Mouse (Mus musculus): ENCODE measurements around the gene Grik2. TPM values are rescaled to one million over a fixed set of nuclear protein-coding genes. Genes with fewer than 3 reads are reported as not detected.
"Not testable (repeated sequence)": the region's sequence is repeated elsewhere in the genome, so short reads cannot be mapped to it uniquely, and the experiment has no call there.

Gene Grik2
- total RNA-seq, 2 experiments from 2014 or later = 94.1 to 97.6 TPM

DNA sequence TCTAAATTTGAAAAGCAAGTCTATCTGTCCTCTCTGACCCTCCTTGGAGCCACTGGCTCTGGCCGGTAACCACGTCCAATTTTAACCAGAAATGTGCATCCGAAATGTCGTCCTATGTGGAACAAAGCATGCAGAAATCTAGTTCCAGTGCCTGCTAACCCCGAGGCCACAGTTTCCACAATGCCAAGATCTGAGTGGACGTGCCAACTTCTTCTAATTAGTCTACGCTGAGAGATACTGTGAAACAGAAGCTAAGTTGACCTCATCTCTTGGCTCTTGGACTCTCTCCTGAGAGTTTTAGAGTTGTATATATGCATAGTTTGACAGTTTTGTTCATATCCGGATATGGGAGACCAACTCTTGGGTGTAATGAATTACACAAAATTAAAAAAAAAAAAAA, 84.1 kb downstream of the Grik2 start:
- no peak for DNase-seq (ENCODE audit: low spot score in 2 of 2)

DNA sequence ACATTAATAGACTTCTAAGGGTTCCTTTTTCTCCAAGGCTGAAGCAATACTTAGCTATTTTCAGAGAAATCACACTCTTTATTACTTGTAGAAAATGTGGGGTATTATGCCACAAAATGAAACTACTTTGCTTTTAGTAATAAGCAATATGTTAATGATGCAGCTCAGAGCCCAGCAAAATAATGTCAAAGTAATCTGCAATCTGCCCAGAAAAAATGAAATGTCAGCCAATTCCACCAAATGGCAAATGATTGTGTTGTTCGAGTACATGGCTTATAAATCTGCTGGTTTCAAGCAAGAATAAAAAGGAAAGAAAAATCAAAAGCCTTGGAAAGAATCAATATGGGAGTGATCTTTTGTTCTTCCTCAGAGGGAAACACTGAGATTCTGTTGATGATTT, 136.2 kb downstream of the Grik2 start:
- DNase-seq (ENCODE audit: low spot score in 2 of 2) = peak in 1 of 2 experiments; percentile 91

DNA sequence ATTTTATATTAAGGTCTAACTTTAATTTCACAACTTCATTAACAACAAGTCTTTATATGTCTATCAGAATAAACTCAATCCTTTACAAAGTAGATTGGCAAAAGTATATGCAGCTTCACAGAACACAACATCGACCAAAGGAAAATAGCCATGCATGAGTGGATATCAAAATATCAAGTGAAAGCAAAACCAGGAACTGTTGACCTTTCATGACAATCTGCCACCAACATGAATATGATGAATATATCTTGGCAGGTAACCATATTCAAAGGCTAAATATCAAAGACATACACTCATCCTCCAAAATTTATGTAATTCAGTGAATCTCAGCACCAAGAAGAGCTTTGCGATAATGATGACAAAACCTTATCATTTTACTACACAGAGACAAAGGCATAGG, 141.4 kb downstream of the Grik2 start:
- DNase-seq (ENCODE audit: low spot score in 2 of 2) = no peak

DNA sequence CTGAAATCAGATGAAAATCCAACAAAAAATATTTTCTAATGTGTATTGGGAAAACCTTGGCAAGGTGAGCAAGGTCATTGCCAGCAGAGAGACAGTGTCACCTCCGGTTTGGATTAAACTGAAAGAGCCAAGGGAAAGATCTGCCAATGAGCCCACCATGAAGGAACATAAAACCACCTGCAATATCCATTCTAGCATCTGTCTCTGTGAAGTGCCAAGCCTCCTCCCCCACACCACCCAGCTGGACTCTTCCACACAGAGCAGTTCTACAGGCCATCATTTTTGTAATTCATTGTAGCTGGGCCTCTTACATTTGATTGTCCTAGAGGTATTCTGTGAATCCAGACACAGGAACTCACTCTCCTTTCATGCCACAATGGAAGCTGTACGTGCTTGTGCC, 148.7 kb downstream of the Grik2 start:
- DNase-seq (ENCODE audit: low spot score in 2 of 2) = peak in 1 of 2 experiments; percentile 61

DNA sequence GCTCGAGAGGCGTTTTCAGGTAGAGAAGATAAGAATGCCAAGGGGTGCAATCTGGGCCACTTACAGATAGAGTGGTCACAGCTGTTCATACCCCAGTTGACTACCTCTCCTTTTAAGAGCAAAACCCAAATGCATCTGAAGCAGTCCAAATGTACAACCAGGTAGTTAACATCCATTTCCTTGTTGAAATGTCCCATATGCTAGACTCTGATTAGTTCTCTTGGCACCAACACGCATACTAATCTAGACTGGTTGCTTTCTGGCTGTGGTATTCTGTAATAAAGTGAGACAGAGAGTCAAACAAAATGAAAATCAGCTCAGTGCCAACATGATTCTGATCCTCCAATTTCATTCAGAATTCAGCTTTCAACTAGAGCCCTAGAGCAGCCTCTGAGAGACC, 164.6 kb downstream of the Grik2 start:
- DNase-seq (ENCODE audit: low spot score in 2 of 2) = no peak

DNA sequence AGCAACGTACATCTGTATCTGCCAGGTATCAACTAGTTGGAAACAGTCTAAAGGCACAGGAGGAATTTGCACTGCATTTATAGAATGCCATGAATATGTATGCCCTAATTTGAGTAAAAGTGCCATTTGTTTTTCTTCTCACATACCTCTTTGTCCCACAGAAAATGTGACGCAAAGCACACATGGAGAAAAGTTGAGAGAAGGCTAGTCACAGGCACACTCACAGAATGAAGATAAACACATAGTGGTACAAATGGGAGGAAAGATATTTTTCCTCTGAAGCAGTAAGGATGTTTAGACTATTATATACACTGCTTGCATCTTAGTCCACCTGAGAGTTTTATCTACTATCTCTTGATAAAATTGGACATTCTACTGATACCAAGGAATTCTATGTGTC, 190.9 kb downstream of the Grik2 start:
- DNase-seq (ENCODE audit: low spot score in 2 of 2) = no peak

DNA sequence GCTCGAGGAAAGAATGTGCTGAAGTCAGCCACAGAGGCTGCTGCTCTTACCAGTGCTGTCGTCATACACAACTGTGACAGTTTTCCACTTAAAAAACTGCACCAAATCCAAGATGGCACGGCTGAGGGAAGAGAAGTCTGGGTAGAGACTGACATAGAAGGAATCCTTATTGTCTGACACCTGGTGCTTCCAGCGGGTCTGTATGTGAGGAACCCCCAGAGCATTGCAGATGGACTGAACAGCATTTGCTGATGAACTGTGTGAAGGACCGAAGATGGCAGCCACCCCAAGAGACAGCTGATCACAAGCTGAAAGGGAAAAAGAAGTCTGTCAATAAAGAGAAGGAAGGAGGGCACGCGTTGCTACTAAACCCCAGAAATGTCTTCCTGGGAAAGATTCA, 215.1 kb downstream of the Grik2 start:
- DNase-seq (ENCODE audit: low spot score in 2 of 2) = no peak

DNA sequence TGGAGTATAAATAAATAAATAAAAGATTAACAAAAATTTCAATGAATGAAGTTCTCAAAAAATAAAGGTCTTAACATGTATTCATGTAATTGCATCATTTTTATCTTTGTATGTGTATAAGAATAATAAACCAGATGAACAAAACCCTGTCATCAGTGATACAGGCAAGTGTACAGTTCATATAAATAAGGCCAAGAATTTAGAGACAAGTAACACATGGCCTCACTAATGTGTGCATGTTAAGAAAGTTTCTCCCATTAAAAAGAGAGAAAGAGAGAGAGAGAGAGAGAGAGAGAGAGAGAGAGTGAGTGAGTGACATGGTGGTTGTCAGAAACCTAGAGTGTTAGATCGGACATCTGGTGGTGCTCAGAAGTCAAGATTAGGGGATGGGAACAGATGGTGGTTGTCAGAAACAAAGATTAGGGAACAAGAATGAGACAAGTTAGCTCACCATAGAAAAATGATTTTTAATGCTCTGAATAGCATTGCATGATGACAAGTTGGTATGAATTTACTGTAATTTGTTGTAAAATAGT, 228.6 kb downstream of the Grik2 start:
- DNase-seq (ENCODE audit: low spot score in 2 of 2) = no peak

DNA sequence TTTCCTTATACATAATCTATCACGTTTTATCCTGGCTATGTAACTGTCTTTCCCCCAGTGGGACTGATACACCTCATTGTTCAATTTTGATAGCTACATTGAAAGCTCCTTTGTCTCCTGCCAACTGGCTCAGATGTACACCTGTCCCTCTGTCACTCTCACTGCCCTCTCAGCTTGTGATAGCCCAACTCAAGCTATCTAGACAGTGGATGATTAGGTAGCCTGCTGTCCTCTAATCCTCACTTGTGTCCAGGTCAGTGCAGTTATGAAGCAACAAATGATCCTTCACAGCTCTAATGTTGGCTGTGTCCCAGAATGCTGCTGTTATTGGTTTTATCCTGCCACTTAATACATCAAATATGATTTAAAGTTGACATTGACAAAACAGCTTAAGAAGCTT, 246.3 kb downstream of the Grik2 start:
- DNase-seq (ENCODE audit: low spot score in 2 of 2) = no peak

DNA sequence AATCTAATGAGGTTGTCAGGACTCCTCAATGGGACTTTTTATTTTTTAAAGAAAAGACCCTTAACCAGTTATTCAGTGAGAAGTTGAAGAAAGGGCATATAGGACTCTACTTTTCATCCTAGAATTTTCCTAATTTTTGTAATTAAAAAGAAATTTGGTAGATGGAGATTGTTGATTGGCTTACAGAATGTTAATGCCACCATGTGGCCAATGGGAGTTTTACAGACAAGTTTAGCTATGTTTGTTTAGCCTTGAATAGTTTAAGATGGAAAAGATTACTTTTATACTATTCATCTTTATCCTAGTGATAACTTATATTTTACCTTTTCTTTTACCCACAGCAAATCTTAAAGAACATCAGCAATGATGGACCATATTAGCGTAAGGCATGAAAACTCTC, 268.8 kb downstream of the Grik2 start:
- DNase-seq (ENCODE audit: low spot score in 2 of 2) = no peak

DNA sequence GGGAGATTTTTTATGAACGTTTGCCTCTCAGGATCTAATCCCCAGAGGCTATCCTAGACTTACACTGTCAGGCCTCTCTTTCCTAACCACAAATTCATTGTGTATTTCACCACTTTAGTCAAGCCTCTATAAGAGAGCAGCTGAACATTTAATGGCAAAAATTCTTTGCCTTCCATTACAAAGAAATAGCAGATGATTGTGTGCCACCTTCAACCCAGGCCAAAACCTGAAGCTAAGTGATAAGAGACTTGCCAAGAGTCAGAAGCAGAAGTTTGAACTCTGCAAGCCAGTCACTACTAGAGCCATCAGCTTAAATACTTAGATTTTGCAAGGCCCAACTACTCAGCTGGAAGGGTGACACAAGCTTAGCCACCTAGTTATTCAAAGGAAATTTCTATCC, 287.9 kb downstream of the Grik2 start:
- DNase-seq (ENCODE audit: low spot score in 2 of 2) = no peak

DNA sequence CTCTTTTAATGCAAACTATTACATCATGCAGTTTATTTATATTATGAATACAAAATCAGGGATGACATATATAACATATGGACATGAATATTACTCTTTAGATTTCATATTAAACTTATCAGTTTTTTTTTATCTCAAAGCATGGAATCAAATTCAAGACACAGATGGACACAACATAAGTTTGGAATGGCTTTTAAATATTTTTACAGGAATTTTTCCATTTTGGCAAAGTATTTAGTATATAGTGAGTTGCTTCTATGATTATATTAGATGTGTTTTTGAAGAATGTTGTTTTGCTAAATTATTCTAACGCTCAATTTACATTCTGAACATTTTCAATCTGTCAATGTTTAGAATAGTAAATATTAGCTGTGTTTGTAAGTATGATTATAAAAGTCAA, 291.3 kb downstream of the Grik2 start:
- no peak for DNase-seq (ENCODE audit: low spot score in 2 of 2)

DNA sequence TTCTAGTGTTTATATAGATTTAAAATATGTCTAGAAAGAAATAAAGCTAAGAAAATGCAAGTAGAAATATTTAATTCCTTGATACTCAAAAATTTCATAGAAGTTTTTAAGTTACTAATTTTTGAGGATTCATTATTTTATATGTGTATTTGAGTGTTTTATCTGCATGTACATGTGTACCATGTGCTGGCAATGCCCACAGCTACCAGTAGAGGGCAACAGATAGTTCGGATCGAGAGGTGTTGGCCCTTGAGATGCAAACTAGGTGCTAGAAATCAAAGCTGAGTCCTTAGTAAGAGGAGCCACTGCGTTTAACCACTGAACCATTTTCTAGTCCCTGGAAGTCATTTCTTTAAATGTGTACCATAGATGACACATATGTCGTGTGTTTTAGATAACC, 307.1 kb downstream of the Grik2 start:
- no peak for DNase-seq (ENCODE audit: low spot score in 2 of 2)

DNA sequence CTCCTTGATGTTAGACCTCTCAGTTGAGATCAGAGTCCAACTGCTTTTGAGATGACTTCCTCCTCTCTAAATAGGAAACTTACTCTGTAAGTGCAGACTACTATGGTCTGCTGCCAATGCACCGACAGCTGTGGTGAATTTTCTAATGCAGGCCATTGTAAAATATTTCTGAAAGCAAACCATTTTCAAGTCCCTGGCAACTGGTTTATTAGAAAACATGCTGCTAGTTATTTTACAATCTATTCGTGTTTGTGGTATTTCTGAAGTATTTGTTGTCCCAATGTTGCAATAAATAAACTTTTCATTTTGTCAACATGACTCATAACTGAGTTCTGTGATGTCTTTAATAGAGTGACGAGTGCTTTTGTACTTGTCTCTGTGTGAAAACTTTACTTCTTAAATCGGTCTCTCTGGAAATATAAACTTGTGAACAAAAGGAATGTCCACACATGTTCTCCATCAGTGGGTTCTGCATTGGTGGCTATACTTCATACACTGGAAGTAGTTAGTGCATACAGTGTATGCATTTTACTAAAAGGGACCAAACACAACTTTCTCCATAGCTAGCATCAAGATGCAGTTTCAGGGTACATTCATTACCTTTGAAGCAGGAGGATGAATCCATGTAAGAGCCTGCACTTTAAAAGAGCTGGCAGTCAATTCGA, 308.3 kb downstream of the Grik2 start:
- DNase-seq (ENCODE audit: low spot score in 2 of 2) = no peak

DNA sequence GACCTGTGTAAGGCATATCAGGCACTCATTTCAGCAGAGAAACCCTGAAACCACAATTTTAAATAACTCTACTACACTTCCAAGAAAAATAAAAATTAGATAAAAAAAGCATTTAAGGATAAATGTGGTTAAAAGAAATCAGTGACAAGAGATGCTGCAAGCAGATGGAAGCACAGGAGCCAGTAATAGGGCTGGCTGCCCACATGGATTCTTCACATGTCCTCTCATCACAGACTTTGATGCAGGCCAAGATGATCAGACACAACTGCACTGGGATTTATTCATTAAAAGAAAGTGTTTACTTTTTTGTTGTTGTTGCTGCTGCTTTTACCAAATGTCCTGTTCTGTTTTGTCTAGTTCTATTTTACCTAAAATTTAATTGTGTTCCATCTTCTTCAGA, 315.0 kb downstream of the Grik2 start:
- DNase-seq (ENCODE audit: low spot score in 2 of 2) = peak in 1 of 2 experiments; percentile 34

DNA sequence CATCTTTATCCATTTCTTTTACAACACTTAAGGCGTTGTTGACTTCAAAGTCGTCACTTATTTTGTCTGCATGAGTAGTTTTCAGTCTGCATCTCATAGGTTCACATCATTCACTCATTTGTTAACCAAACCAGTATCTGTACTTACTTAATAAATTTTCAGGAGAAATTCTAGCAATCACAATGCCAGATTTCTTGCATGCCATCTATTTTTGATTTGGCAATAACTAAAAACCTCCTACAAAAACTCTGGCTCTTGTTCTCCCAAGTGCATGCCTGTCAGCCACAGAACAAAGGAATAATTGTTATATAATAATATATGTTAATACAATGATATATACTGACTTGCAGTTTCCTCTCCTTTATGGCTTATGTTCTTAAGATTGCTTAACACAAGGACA, 331.8 kb downstream of the Grik2 start:
- DNase-seq (ENCODE audit: low spot score in 2 of 2) = peak in 1 of 2 experiments; percentile 53

DNA sequence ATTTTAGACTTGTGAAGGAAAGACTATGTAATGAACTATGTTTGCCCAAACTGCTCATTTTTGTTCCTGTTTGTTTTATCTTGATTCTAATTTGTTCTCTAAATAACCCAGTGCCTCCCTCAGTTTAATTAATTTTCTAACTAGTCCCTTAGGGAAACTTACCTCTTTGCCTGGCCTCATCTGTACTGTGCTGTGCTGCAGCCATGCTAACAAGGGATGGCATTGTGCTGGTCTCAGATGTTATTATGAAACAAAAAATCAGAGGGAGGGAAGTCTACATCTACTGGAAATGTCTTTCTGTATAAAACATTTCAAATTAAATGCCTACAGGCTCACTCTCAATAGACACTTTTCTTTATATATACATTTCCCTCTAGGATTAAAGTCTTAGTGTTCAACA, 335.0 kb downstream of the Grik2 start:
- no peak for DNase-seq (ENCODE audit: low spot score in 2 of 2)

DNA sequence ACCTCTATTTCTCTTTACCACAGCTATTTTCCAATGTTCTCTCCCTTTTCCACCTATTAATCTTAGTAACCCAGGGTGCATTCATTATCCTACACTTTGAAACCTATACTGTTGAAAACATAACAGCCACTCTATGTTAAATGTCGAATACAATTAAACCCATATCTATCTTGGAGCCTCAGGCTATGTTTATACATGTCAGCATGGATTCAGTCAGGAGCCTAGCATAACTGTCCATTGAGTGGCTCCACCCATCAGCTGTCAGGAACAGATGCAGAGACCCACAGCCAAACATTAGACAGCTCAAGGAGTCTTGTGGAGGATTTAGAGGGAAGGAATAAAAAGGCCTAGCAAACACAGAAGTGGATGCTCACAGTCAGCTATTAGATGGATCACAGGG, 347.2 kb downstream of the Grik2 start:
- DNase-seq (ENCODE audit: low spot score in 2 of 2) = no peak

DNA sequence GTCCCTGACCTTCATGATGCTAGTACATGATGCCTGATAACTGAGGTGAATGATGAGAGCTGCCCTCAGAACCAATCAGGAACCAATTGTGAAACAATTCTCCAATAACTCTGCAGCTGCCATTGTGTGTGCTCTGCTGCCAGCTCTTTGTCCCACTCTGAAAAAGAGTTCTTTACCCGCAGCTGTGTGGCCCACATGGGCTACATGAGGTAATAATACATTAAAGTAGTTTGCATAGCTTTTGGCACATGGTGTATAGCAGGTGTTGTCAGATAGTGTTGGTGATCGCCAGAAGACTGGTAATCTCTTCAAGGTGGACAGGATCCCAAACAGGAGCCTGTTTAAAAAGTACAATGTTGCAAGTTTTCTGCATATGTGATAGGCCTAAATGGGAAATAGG, 351.5 kb downstream of the Grik2 start:
- peak; percentile 13 for DNase-seq (ENCODE audit: low spot score in 2 of 2)

DNA sequence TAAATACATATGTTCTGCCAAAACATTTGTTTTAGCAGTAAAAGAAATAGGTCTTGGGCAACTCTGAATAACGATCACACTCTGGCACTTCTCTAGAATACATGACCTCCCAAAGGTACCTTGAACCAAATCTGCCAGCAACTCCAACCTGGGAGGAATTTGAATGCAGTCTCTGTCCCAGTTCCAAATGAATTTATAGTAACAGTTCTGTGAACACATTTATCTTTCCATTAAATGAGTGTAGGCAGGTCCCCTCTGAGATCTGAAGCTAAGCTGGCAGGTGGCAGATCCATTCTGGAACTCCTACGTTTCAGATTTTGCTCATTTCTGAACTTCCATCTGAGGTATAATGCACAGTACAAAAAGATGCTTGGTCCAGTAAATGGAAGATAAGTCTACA, 352.3 kb downstream of the Grik2 start:
- DNase-seq (ENCODE audit: low spot score in 2 of 2) = peak; percentile 30 to 71

DNA sequence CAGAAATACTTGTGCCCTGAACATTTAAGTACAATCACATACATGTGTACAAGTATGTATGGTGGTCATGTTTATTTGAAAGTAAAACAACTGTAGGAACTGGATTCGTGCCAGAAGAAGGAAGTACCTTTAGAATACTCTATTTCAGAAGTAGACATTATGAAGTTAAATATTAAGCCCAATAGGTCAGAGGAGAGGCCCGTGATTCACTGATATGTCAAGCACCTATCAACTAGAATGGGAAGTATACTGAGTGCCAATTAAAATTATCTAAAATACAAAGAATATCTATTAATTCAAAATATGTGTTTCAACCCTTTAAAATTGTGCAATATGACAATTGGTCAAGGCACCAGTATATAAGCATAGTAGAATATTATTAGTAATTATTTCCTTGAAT, 355.7 kb downstream of the Grik2 start:
- DNase-seq (ENCODE audit: low spot score in 2 of 2) = no peak

DNA sequence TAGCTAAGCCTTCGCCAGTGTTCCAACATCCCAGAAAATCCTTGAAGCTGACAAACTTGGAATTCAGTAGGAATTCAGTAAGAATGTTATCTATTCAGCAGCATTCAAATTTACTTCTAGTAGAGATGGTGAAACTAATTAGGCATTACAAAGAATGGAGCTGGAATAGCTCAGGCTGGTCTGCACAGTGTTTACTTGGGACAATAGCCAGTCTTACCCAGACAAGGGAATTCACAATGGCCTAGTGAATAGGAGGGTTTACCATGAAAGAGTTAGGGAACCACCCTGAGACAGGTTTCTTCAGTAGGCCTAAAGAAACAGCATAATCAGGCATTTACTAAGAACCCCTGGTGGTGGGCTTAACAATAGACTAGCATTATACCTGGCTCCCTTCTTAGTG, 371.4 kb downstream of the Grik2 start:
- DNase-seq (ENCODE audit: low spot score in 2 of 2) = not testable (repeated sequence)

DNA sequence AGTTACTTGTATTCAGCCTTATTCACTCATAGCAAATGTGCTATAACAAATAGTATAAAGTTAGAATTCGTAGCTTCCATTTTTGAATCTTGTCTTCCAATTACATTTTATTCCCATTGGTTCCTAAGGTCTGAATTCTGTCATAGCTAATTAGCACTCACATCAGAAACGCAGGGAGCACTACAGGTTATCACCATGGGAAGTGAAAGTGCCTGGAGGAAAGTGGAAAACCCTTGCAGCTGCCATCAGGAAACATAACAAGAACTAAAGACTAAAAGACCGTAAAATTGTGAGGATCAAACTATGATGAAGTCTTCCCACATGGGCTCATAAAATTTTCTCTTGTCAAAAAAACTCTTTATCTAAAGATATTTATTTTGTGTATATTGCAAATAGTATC, 405.6 kb downstream of the Grik2 start:
- no peak for DNase-seq (ENCODE audit: low spot score in 2 of 2)
